In the genomic region with DNA sequence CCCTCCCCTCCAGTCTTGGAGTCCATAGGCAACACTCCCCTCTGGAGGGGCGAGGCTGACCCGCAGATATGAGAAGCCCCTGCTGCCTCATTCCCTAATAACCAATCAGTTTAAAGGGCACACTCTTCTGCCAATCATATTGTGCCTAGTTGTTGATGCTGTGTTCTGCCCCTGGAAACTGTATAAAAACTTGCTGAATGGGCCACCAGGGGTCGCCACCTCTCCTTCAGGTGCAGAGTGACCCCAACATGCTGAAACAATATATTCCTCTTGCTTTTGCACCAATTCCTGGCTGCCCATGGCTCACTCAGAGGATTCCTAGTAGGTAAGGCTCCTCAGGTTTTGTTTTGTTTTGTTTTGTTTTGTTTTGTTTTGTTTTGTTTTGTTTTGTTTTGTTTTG, we compare ENCODE assay signal across 10 mouse cellular contexts. TPM values are rescaled to one million over a fixed set of nuclear protein-coding genes. Genes with fewer than 3 reads are reported as not detected.
A peak's percentile ranks its signal among the peaks of the same experiment; 100 is the strongest.
DNase-seq lines count a peak whose midpoint lies in the region; ATAC-seq and TF ChIP-seq lines count a peak whose summit lies in the region.
"Had no signal": no experiment of that assay in that cellular context is flagged by ENCODE, and none has a peak within 500 bp of the region (broad histone marks: within the 10 kb centered on the region; RNA-seq: fewer than 3 reads in every experiment).

No protein-coding gene starts in this region.

- no peak overlapping the region for H3K4me3 ChIP-seq in heart, adult 2 months
- H3K4me3 ChIP-seq in hindbrain, embryonic 16.5 days (ENCODE audit: low read length) = no peak overlapping the region
- H3K4me3 ChIP-seq: liver, embryonic 15.5 days had no signal

- no peak overlapping the region for H3K27ac ChIP-seq in heart, adult 2 months
- no peak overlapping the region for H3K27ac ChIP-seq in hindbrain, embryonic 16.5 days (ENCODE audit: low read depth, low read length)
- H3K27ac ChIP-seq: liver, embryonic 15.5 days had no signal

- H3K9me3 ChIP-seq in hindbrain, embryonic 16.5 days (ENCODE audit: control insufficient read depth, low read length) = no peaks in the 10 kb centered on the region
- H3K9me3 ChIP-seq: liver, embryonic 15.5 days had no signal

- DNase-seq in heart, adult 2 months = peak in 1 of 2 experiments; percentile 20
- no peak for DNase-seq in heart, adult 9 months (ENCODE audit: low spot score in 2 of 2)
- peak; percentile 0 for DNase-seq in ovary, postnatal 14 days (ENCODE audit: low spot score)
- DNase-seq in ovary, adult 18-20 months (ENCODE audit: low spot score) = no peak
- peak; percentile 7 for DNase-seq in embryo, embryonic 10 days (ENCODE audit: low spot score)
- peak; percentile 5 for DNase-seq in retina, embryonic 14.5 days (ENCODE audit: low spot score)
- DNase-seq in cerebellum, adult 11 months = no peak

- no peaks in the 10 kb centered on the region for H3K4me1 ChIP-seq in heart, adult 2 months (ENCODE audit: control insufficient read depth, insufficient read depth, low read length)
- H3K4me1 ChIP-seq in hindbrain, embryonic 16.5 days (ENCODE audit: control insufficient read depth, insufficient read depth, low read depth, low read length) = no peaks in the 10 kb centered on the region
- H3K4me1 ChIP-seq: liver, embryonic 15.5 days had no signal

- no peaks in the 10 kb centered on the region for H3K36me3 ChIP-seq in heart, adult 2 months (ENCODE audit: control insufficient read depth, insufficient read depth, low read length)
- no peaks in the 10 kb centered on the region for H3K36me3 ChIP-seq in hindbrain, embryonic 16.5 days (ENCODE audit: control insufficient read depth, insufficient read depth, low read length)
- H3K36me3 ChIP-seq: liver, embryonic 15.5 days had no signal

- no peak for ATAC-seq in hindbrain, embryonic 16.5 days

- no peak overlapping the region for H3K9ac ChIP-seq in heart, adult 2 months (ENCODE audit: low read depth, low read length)
- no peak overlapping the region for H3K9ac ChIP-seq in hindbrain, embryonic 16.5 days (ENCODE audit: low read depth, low read length)
- H3K9ac ChIP-seq: liver, embryonic 15.5 days had no signal

- 48% methylated on average over 3 of the region's 3 CpGs for WGBS in heart, adult 2 months
- 28% methylated on average over 3 of the region's 3 CpGs for WGBS in hindbrain, embryonic 16.5 days

- intact Hi-C loops in heart, adult 2 months (cut with DNase I) = no loop called here

- no peak for TF ChIP-seq POLR2A in heart, adult 2 months (IDR thresholded peaks at IDR 0.05; ENCODE audit: insufficient read depth, low read depth, low read length)

- H3K79me2 ChIP-seq in heart, adult 2 months (replicated peaks; ENCODE audit: control insufficient read depth, insufficient read depth, low read length) = no peaks in the 10 kb centered on the region

- no peak overlapping the region for H3K4me2 ChIP-seq in hindbrain, embryonic 16.5 days (ENCODE audit: low read length)
- H3K4me2 ChIP-seq: liver, embryonic 15.5 days had no signal

- peak; percentile 41 for TF ChIP-seq CTCF in heart, adult 2 months (IDR thresholded peaks at IDR 0.05)

- H3K27me3 ChIP-seq in heart, adult 2 months (ENCODE audit: control insufficient read depth, insufficient read depth, low read length) = no peaks in the 10 kb centered on the region
- no peaks in the 10 kb centered on the region for H3K27me3 ChIP-seq in hindbrain, embryonic 16.5 days (replicated peaks; ENCODE audit: control insufficient read depth, insufficient read depth, low read length)
- H3K27me3 ChIP-seq: liver, embryonic 15.5 days had no signal

- TF ChIP-seq EP300 in heart, adult 2 months (IDR thresholded peaks at IDR 0.05; ENCODE audit: insufficient read depth, low read depth, low read length) = no peak

RNA-seq across cellular contexts. Expression of a gene that starts 3.8 kb away (rescaled TPM):
- not detected for total RNA-seq in heart, adult 2 months (2021)
- not detected in 2 replicates for polyA plus RNA-seq in heart, adult 2 months (2012; rRNA removed)
- polyA plus RNA-seq in hindbrain, embryonic 16.5 days (2015; fragmentation: Nextera tagmentation; extraction: Ambion mirVana) = not detected in 2 replicates
- polyA plus RNA-seq: forebrain, embryonic 11.5 days; liver, embryonic 15.5 days had no signal

RNA-seq across cellular contexts. Expression of a gene that starts 5.3 kb away (rescaled TPM):
- under 1 TPM in 1 of 2 experiments, not detected in 1; 0.08 TPM for total RNA-seq in heart, adult 2 months (2021)
- polyA plus RNA-seq in heart, adult 2 months (2012; rRNA removed) = 0.06 and 0.10 TPM in 2 replicates
- not detected in 2 replicates for polyA plus RNA-seq in hindbrain, embryonic 16.5 days (2015; fragmentation: Nextera tagmentation; extraction: Ambion mirVana)
- polyA plus RNA-seq: forebrain, embryonic 11.5 days had no signal

RNA-seq across cellular contexts. Expression of a gene that starts 25.9 kb away (rescaled TPM):
- not detected for total RNA-seq in heart, adult 2 months (2021)
- polyA plus RNA-seq in heart, adult 2 months (2012; rRNA removed) = not detected in 2 replicates
- not detected in 2 replicates for polyA plus RNA-seq in hindbrain, embryonic 16.5 days (2015; fragmentation: Nextera tagmentation; extraction: Ambion mirVana)
- polyA plus RNA-seq: forebrain, embryonic 11.5 days; liver, embryonic 15.5 days had no signal

RNA-seq across cellular contexts. Expression of a gene that starts 28.5 kb away (rescaled TPM):
- not detected for total RNA-seq in heart, adult 2 months (2021)
- not detected in 2 replicates for polyA plus RNA-seq in heart, adult 2 months (2012; rRNA removed)
- not detected in 2 replicates for polyA plus RNA-seq in hindbrain, embryonic 16.5 days (2015; fragmentation: Nextera tagmentation; extraction: Ambion mirVana)
- polyA plus RNA-seq: forebrain, embryonic 11.5 days; liver, embryonic 15.5 days had no signal

RNA-seq across cellular contexts. Expression of a gene that starts 51.1 kb away (rescaled TPM):
- not detected for total RNA-seq in heart, adult 2 months (2021)
- polyA plus RNA-seq in heart, adult 2 months (2012; rRNA removed) = 0.08 TPM in 1 of 2 replicates, not detected in the other
- not detected in 2 replicates for polyA plus RNA-seq in hindbrain, embryonic 16.5 days (2015; fragmentation: Nextera tagmentation; extraction: Ambion mirVana)
- polyA plus RNA-seq: forebrain, embryonic 11.5 days; liver, embryonic 15.5 days had no signal

Comparison
In these comparisons a context has a peak if more than half of its experiments do, and no peak if none do; other contexts are left out.
1. DNase-seq: peak in ovary, postnatal 14 days (single experiment), embryo, embryonic 10 days (single experiment) and retina, embryonic 14.5 days (single experiment); none in heart, adult 9 months (0 of 2), ovary, adult 18-20 months (single experiment) and cerebellum, adult 11 months (single experiment).